Mouse (Mus musculus): ENCODE results near the gene Oprl1. TPM values are rescaled to one million over a fixed set of nuclear protein-coding genes. Genes with fewer than 3 reads are reported as not detected.

Oprl1 gene
- polyA plus RNA-seq, 1 experiment from 2014 or later, result 0.43 TPM

DNA sequence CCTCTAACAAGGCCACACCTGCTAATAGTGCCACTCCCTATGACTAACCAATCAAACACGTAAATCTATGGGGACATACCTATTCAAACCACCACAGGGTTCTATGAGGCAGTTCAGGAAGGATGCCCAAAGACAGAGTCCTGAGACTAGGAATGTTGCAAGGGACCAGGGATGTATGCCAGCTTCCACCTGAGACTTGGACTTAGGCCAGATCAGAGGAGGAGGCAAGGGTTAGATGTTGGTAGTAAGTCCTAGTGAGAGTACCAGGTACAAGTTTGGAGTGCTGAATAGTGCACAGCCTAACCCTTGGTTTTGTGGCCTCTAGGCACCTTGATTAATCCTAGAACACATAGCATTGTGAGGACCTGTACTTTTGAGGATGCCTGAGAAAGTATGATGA lies 37.8 kb downstream of the Oprl1 start:
- Histone ChIP-seq H3K9me3 (ENCODE audit: control insufficient read depth, low read length) (no peaks in the 10 kb centered on the region), H3K4me3 (ENCODE audit: low read length) (no peak overlapping the region), H3K4me1 (replicated peaks; ENCODE audit: control insufficient read depth, insufficient read depth, low read length) (no peaks in the 10 kb centered on the region), H3K27ac (ENCODE audit: low read length) (no peak overlapping the region), H3K36me3 (ENCODE audit: control insufficient read depth, insufficient read depth, low read length) (no peaks in the 10 kb centered on the region), H3K9ac (ENCODE audit: low read length) (no peak overlapping the region), H3K27me3 (ENCODE audit: control insufficient read depth, insufficient read depth, low read depth, low read length) (no peaks in the 10 kb centered on the region), H3K4me2 (ENCODE audit: low read depth, low read length) (no peak overlapping the region)
- ATAC-seq (ENCODE audit: low read depth), result no peak
- WGBS, result 62% methylated on average over 1 of the region's 1 CpGs

DNA sequence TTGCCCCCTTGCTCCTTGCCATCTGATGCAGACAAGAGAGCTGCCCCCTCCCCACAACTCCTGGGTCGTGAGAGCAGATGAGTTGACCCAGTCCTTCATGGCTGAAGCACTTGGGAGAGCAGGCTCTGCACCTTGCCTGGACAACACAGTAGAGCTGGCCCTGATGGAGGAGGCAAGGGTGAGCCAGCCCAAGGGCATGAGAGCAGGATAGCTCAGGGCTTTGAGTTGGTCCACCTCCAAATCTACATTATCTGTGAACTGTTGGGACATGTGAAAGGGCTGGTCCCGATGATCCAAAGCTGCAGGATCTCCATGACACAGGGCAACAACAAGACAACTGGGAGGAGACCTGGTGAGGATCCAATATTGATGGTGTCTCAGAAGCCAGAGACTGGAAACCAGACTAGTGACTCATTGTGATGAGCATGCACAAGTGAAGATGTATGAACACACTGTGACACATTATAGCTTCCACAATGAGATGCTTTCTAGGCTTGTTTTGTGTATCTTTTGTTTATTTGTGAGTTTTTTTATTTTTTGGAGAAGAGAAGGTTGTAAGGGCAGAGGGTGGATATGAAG lies 43.4 kb downstream of the Oprl1 start:
- no peak overlapping the region for H3K9ac ChIP-seq (ENCODE audit: low read length)
- no peaks in the 10 kb centered on the region for H3K9me3 ChIP-seq (ENCODE audit: control insufficient read depth, low read length)
- ATAC-seq (ENCODE audit: low read depth), result no peak
- no peak overlapping the region for H3K4me3 ChIP-seq (ENCODE audit: low read length)
- WGBS, result 57% methylated on average over 2 of the region's 2 CpGs
- H3K36me3 ChIP-seq (ENCODE audit: control insufficient read depth, insufficient read depth, low read length), result no peaks in the 10 kb centered on the region
- no peak overlapping the region for H3K4me2 ChIP-seq (ENCODE audit: low read depth, low read length)
- no peaks in the 10 kb centered on the region for H3K27me3 ChIP-seq (ENCODE audit: control insufficient read depth, insufficient read depth, low read depth, low read length)
- H3K4me1 ChIP-seq (replicated peaks; ENCODE audit: control insufficient read depth, insufficient read depth, low read length), result no peaks in the 10 kb centered on the region
- H3K27ac ChIP-seq (ENCODE audit: low read length), result no peak overlapping the region

DNA sequence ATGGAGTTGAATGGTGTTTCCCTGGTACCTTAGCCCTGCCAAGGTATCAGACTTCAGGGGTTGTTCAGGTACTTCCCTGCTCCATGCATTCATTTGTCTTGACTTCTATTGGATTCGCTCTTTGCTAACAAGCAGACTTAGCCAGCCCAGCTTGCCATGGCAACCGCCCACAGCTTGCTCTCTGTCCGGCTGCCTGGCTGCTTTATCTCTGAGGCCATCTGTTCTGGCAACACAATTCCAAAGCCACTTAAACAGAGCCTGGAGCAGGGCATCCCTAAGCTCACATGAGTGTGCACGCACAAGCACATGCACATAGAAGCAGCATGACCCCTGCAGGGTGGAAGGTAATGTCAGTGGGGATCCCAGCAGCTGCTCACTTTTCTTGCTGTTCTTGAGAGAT lies 44.2 kb downstream of the Oprl1 start:
- H3K9ac ChIP-seq (ENCODE audit: low read length), result no peak overlapping the region
- 23% methylated on average over 4 of the region's 4 CpGs for WGBS
- no peak for ATAC-seq (ENCODE audit: low read depth)

DNA sequence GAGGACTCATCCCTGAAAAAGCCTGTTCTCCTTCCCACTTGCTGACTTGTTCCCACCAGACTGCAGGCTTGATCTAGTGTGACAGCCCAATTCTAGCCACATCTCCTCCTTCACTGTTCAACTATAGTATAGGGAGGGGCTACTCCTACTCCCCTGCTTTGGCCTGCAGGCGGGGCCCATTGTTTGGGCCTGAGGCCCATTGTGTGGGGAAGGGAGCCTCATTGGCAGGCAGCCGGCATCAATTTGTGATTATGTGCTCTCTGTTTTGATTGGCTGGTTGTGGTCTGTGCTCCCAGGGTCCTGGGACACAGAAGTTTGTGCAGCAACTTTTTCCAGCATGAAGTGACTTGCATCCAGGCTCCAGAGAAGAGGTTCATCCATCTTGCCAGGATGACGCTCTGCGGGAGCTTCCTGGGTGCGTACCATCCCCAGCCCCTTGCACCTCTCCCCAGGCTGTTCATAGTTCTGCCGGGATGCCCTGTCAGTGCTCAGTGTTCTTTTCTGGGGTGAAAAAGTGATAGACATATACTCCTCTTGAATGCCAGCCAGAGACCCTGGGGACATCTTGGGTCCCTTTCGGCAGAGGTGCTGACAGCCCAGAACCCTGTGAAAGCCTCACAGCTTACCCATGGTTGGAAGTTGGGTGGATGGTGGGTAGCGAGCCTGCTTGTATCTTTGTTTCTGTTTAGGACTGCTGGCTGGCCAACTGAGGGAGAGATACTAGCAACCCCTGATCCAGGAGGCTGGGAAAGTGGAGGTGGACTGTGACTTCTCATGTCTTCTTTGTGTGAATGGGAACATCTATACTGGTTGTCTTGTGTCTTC lies 48.4 kb downstream of the Oprl1 start, which contains the start of gene Myt1:
Gene Myt1, plus strand, starts transcription at position 327 of the 825 bp plus-strand sequence.
- Histone ChIP-seq H3K9ac (ENCODE audit: low read length) (no peak within 1 kb of the TSS), H3K27ac (ENCODE audit: low read length) (no peak within 1 kb of the TSS), H3K27me3 (ENCODE audit: control insufficient read depth, insufficient read depth, low read depth, low read length) (no peaks in the 10 kb centered on the region), H3K36me3 (ENCODE audit: control insufficient read depth, insufficient read depth, low read length) (no peaks in the 10 kb centered on the region), H3K4me3 (ENCODE audit: low read length) (no peak within 1 kb of the TSS), H3K4me1 (replicated peaks; ENCODE audit: control insufficient read depth, insufficient read depth, low read length) (no peaks in the 10 kb centered on the region), H3K9me3 (ENCODE audit: control insufficient read depth, low read length) (no peaks in the 10 kb centered on the region), H3K4me2 (ENCODE audit: low read depth, low read length) (no peak within 1 kb of the TSS)
- WGBS, result 58% methylated on average over 8 of the region's 8 CpGs
- no peak for ATAC-seq (ENCODE audit: low read depth)

More for the DNA sequence above, 44.2 kb downstream of the Oprl1 start:
- Histone ChIP-seq H3K36me3 (ENCODE audit: control insufficient read depth, insufficient read depth, low read length) (no peaks in the 10 kb centered on the region), H3K27me3 (ENCODE audit: control insufficient read depth, insufficient read depth, low read depth, low read length) (no peaks in the 10 kb centered on the region), H3K4me1 (replicated peaks; ENCODE audit: control insufficient read depth, insufficient read depth, low read length) (no peaks in the 10 kb centered on the region), H3K27ac (ENCODE audit: low read length) (no peak overlapping the region), H3K9me3 (ENCODE audit: control insufficient read depth, low read length) (no peaks in the 10 kb centered on the region), H3K4me2 (ENCODE audit: low read depth, low read length) (no peak overlapping the region), H3K4me3 (ENCODE audit: low read length) (no peak overlapping the region)

DNA sequence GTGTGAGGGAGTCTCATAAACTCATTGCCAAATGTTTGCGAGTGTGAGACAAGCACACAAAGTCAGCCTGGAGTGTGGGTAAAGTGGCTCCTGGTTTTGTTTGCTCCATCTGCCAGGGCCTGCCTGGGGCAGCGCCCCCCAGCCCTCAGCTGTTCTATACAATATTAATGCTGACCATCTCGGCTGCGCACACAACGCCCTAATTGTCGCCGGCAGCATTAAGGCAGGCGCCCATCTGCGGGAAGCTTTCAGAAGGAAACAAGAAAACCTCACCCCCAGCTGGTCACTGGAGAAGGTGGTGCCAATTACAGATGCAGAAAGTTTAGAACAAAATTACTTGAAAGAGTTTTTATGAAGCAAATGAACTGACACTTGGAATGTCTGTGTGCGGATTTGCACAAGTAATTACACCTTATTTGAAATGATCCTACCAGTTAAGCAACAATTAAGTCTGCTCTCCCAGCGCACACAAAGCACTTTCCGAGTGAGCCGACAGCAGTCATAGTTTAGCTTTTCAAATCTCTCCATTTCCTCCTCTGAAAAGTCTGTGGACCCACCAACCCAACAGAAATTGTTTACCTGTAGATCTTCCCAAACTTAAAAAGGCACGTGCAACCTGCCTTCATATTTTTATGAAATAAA lies 49.2 kb downstream of the Oprl1 start:
- no peaks in the 10 kb centered on the region for H3K4me1 ChIP-seq (replicated peaks; ENCODE audit: control insufficient read depth, insufficient read depth, low read length)
- ATAC-seq (ENCODE audit: low read depth), result no peak
- 37% methylated on average over 14 of the region's 14 CpGs for WGBS
- H3K4me3 ChIP-seq (ENCODE audit: low read length), result no peak overlapping the region
- H3K27me3 ChIP-seq (ENCODE audit: control insufficient read depth, insufficient read depth, low read depth, low read length), result no peaks in the 10 kb centered on the region
- no peaks in the 10 kb centered on the region for H3K9me3 ChIP-seq (ENCODE audit: control insufficient read depth, low read length)
- H3K36me3 ChIP-seq (ENCODE audit: control insufficient read depth, insufficient read depth, low read length), result no peaks in the 10 kb centered on the region
- no peak overlapping the region for H3K9ac ChIP-seq (ENCODE audit: low read length)
- H3K27ac ChIP-seq (ENCODE audit: low read length), result no peak overlapping the region
- H3K4me2 ChIP-seq (ENCODE audit: low read depth, low read length), result no peak overlapping the region

DNA sequence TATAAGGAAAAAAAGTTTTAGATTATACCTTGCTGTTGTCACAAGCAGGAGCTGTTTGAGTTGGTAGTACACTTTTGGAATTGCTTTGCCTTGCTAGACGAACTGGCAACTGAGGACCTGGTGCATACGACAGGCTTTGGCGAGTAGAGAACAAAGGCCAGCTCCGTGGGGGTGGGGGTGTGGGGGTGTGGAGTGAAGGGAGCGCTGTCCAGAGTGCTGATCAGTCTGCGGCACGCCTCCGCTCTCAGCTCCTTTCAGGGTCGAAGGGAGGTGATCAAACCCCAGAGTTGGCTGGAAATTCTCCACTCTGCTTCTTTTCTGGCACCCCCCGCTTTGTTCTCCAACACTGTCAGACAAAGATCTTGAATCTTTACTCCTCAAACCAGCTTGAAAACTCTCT lies 49.8 kb downstream of the Oprl1 start:
- Histone ChIP-seq H3K4me3 (ENCODE audit: low read length) (no peak overlapping the region), H3K27ac (ENCODE audit: low read length) (no peak overlapping the region), H3K4me1 (replicated peaks; ENCODE audit: control insufficient read depth, insufficient read depth, low read length) (no peaks in the 10 kb centered on the region), H3K27me3 (ENCODE audit: control insufficient read depth, insufficient read depth, low read depth, low read length) (no peaks in the 10 kb centered on the region), H3K36me3 (ENCODE audit: control insufficient read depth, insufficient read depth, low read length) (no peaks in the 10 kb centered on the region), H3K9me3 (ENCODE audit: control insufficient read depth, low read length) (no peaks in the 10 kb centered on the region), H3K4me2 (ENCODE audit: low read depth, low read length) (no peak overlapping the region), H3K9ac (ENCODE audit: low read length) (no peak overlapping the region)
- no peak for ATAC-seq (ENCODE audit: low read depth)
- WGBS, result 1% methylated on average over 10 of the region's 10 CpGs

DNA sequence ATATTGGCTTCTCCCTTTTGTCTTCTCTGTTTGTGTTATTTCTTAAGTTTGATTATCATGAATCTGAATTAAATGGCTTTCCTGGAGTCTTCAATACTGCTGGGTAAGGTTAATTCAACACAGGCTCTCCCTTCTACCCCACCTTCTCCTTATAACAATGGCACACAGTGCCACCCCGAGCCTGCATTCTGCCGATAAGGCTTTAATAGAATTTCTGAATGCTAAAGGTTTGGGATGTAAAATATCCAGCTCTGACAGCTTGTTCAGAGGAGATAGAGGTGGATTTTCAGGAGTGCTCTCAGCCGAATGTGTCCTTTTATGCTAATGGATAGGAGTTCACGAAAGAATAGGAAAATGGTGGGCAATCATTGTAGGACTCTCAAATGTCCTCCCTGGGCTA lies 50.4 kb downstream of the Oprl1 start:
- ATAC-seq (ENCODE audit: low read depth), result no peak
- no peaks in the 10 kb centered on the region for H3K9me3 ChIP-seq (ENCODE audit: control insufficient read depth, low read length)

DNA sequence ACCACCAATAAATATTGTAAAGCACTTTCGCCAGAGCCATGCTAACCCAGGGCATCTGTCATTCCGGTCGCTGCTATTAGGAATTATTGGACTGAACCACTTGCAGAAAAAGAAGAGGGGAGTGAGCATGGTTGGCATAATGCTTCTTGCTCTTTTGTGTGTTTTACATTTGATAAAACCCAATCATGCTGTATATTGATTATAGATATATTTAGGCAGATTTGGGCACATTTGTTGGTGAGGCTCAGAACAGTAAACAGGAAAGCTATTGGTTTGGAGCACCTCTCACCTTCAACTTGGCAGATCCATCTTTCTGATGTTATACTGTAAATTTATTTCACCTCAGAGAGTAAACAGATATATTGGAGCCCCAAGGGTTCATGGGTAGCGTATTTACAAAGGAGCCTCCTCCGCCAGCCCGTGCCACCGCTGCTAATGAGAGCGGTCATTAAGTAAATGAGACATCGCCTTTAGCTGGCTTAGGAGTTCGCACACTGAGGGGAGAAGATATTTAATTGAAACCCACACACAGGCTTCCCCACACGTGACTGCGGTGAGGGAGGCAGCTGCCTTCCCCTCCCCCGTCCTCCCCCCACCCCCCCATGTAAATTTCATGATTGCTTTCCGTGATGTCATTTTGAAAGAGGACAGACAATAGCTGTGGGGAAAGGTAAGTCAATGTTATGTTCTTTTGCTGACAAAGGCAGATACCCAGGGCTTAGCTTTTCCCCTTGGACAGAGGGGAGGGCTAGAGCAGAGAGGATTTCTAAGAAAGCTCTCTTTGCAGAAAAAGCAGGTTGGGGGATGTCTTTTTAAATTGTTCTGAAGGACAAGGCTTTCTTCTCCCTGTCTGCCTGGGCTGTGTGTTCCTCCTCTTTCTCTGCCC lies 52.1 kb downstream of the Oprl1 start:
- Histone ChIP-seq H3K36me3 (ENCODE audit: control insufficient read depth, insufficient read depth, low read length) (no peaks in the 10 kb centered on the region), H3K9ac (ENCODE audit: low read length) (no peak overlapping the region), H3K4me1 (replicated peaks; ENCODE audit: control insufficient read depth, insufficient read depth, low read length) (no peaks in the 10 kb centered on the region), H3K9me3 (ENCODE audit: control insufficient read depth, low read length) (no peaks in the 10 kb centered on the region), H3K4me3 (ENCODE audit: low read length) (no peak overlapping the region), H3K27ac (ENCODE audit: low read length) (no peak overlapping the region), H3K27me3 (ENCODE audit: control insufficient read depth, insufficient read depth, low read depth, low read length) (no peaks in the 10 kb centered on the region), H3K4me2 (ENCODE audit: low read depth, low read length) (no peak overlapping the region)
- WGBS, result 56% methylated on average over 14 of the region's 14 CpGs
- ATAC-seq (ENCODE audit: low read depth), result no peak

More for the DNA sequence above, 50.4 kb downstream of the Oprl1 start:
- H3K27ac ChIP-seq (ENCODE audit: low read length), result no peak overlapping the region
- H3K27me3 ChIP-seq (ENCODE audit: control insufficient read depth, insufficient read depth, low read depth, low read length), result no peaks in the 10 kb centered on the region
- H3K4me3 ChIP-seq (ENCODE audit: low read length), result no peak overlapping the region
- no peaks in the 10 kb centered on the region for H3K4me1 ChIP-seq (replicated peaks; ENCODE audit: control insufficient read depth, insufficient read depth, low read length)
- no peak overlapping the region for H3K4me2 ChIP-seq (ENCODE audit: low read depth, low read length)
- no peaks in the 10 kb centered on the region for H3K36me3 ChIP-seq (ENCODE audit: control insufficient read depth, insufficient read depth, low read length)
- H3K9ac ChIP-seq (ENCODE audit: low read length), result no peak overlapping the region
- WGBS, result 80% methylated on average over 4 of the region's 4 CpGs

DNA sequence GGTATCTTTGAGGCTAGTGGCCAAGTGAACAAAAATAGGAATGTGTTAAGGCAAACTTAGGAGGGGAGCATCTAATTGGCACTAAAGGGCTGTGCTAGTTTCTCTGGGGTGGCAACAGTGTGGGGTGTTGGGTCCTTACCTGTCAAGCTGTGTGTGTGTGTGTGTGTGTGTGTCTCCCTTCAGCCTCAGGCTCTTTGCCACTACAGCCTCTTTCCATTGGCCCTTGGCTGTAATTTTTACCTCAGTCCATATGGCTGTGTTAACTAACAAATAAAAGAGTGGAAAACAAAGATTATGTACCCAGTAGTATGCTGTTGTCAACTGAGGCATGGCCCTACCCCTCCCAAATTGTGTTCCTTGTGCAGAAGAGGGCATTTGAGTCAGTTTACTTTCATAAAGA lies 53.6 kb downstream of the Oprl1 start:
- Histone ChIP-seq H3K27ac (ENCODE audit: low read length) (no peak overlapping the region), H3K4me1 (replicated peaks; ENCODE audit: control insufficient read depth, insufficient read depth, low read length) (no peaks in the 10 kb centered on the region), H3K4me2 (ENCODE audit: low read depth, low read length) (no peak overlapping the region), H3K36me3 (ENCODE audit: control insufficient read depth, insufficient read depth, low read length) (no peaks in the 10 kb centered on the region), H3K27me3 (ENCODE audit: control insufficient read depth, insufficient read depth, low read depth, low read length) (no peaks in the 10 kb centered on the region), H3K9me3 (ENCODE audit: control insufficient read depth, low read length) (no peaks in the 10 kb centered on the region), H3K4me3 (ENCODE audit: low read length) (no peak overlapping the region), H3K9ac (ENCODE audit: low read length) (no peak overlapping the region)
- ATAC-seq (ENCODE audit: low read depth), result no peak
